Mouse (Mus musculus) midbrain, embryonic 14.5 days (tissue): ENCODE measurements around the gene Tep1. TPM values are rescaled to one million over a fixed set of nuclear protein-coding genes. Genes with fewer than 3 reads are reported as not detected.

Source experiments
- ATAC-seq: fragments of 200-750 bp; cut with Nextera tagmentation; 2 replicates; pipeline ENCODE4 v1.8.0; 2017; ENCODE audit warnings: moderate number of reproducible peaks, moderate library complexity; ENCODE audit not compliant: low FRiP score, low TSS enrichment
- DNase-seq: peaks from one replicate; pipeline ENCODE4 v3.0.0-alpha.2; 2015
- H3K27ac ChIP-seq: fragments of 300-500 bp; sonication (generic); replicated peaks from 2 replicates; pipeline ENCODE4 v1.5.1; 2014; ENCODE audit warnings: mild to moderate bottlenecking, low read depth, low read length, moderate library complexity
- H3K27me3 ChIP-seq: fragments of 300-500 bp; sonication (generic); 2 replicates; pipeline ENCODE4 v1.6.1; 2014; ENCODE audit warnings: low read length, control low read depth, mixed read lengths; ENCODE audit not compliant: control insufficient read depth, insufficient read depth
- H3K36me3 ChIP-seq: fragments of 300-500 bp; sonication (generic); 2 replicates; pipeline ENCODE4 v1.6.1; 2014; ENCODE audit warnings: low read length, control low read depth; ENCODE audit not compliant: control insufficient read depth, insufficient read depth
- H3K4me1 ChIP-seq: fragments of 300-500 bp; sonication (generic); 2 replicates; pipeline ENCODE4 v1.6.1; 2014; ENCODE audit warnings: mild to moderate bottlenecking, antibody characterized with exemption, low read length, control low read depth; ENCODE audit not compliant: control insufficient read depth, insufficient read depth
- H3K4me2 ChIP-seq: fragments of 300-500 bp; sonication (generic); 2 replicates; pipeline ENCODE4 v1.6.1; 2014; ENCODE audit warnings: mild to moderate bottlenecking, low read length, moderate library complexity
- H3K4me3 ChIP-seq: fragments of 300-500 bp; sonication (generic); replicated peaks from 2 replicates; pipeline ENCODE4 v1.5.1; 2014; ENCODE audit warnings: low read depth, low read length
- H3K9ac ChIP-seq: fragments of 300-500 bp; sonication (generic); replicated peaks from 2 replicates; pipeline ENCODE4 v1.6.1; 2014; ENCODE audit warnings: mild to moderate bottlenecking, low read length, moderate library complexity
- H3K9me3 ChIP-seq: fragments of 300-500 bp; sonication (generic); 2 replicates; pipeline ENCODE4 v1.6.1; 2016; ENCODE audit warnings: low read length, control low read depth, mixed read lengths; ENCODE audit not compliant: control insufficient read depth
- WGBS: fragments of 180-500 bp; shearing (Covaris S2); extraction: QIAGEN DNeasy Blood & Tissue Kit; methylation state at CpG from one replicate; pipeline ENCODE4 v1.1.7; 2014; 5-methylcytosine and 5-hydroxymethylcytosine counted together
- polyA plus RNA-seq: library from polyadenylated mRNA; unstranded; fragments of >200 nt; fragmentation: Nextera tagmentation; extraction: Ambion mirVana; gene quantifications from 2 replicates; pipeline ENCODE4 v1.2.1, GENCODE M21; 2014

The Tep1 gene
- polyA plus RNA-seq, 1 experiment from 2014 or later = 3.4 TPM

DNA sequence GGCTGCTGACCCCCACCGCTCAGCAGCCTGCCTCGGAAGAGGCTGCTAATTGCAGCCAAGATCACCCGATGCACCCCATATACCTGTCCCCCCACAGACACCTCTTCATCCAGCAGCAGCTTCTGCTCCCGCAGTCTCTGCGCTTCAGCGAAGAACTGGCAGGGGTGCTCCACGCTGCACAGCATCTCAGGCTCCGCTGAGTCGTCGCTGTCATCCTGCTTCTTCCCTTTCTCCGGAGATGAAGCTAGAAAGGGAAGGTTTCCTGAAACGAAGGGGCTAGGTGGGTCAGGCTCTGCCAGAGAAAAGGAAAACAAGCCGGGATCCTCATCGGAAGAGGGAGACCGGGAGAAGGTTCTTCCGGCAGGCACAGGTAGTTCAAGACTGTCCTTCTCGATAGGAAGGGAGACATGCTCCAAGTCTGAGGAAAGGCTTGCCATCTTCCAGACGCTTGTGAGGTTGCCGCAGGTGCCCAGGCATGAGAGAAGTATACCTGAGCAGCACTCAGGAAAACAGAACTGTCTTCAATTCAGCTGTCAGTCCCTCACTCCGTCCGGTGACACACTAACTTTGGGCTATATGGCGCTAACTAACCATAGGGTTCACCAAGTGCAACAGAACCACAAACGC is 26.5 kb upstream of the Tep1 start:
- Histone ChIP-seq H3K36me3 (no peaks in the 10 kb centered on the region), H3K27me3 (no peaks in the 10 kb centered on the region), H3K9ac (peak overlapping the region; percentile 55), H3K9me3 (no peaks in the 10 kb centered on the region), H3K4me1 (no peaks in the 10 kb centered on the region), H3K4me2 (peak overlapping the region; percentile 79), H3K27ac (no peak overlapping the region), H3K4me3 (peak overlapping the region; percentile 42)
- WGBS = 18% methylated on average over 23 of the region's 23 CpGs
- DNase-seq (peak; percentile 65), ATAC-seq (peak; percentile 29; the same call in 1 of the 2 replicates)

DNA sequence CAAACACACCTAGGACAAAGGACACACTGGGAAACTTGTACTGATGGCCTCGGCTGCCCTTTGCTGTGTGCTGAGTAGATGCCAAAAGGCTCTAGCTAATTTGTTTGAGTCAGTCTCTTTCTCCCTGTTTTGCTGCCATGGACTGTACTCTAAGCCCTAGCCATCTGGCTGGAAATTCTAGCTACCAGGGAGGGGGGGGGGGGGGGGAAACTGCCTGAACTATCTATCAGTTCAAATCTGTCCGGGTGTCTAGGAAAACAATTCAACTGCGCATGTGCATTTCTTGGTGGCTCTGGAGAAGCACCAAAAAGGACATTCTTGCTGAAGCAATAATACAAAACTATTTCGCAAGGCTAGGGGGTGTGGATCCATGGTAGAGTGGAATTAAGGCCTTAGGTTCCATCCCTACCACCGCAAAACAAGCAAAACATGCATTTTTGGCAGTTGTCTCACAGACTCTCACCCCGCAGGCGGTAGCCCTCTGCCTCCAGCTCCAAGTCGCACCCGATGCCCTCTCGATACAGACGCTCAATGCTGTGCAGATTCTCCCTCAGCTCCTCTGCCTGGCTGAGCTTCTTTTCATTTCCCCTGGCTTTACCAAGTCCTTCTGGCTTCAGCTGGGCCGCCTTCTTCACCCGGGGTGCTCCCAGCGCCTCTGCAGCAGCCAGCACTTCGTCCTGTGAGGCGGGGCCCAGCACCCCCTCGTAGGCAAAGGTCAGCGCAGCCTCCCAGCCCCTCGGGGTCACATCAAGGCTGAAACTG is 25.8 kb upstream of the Tep1 start:
- H3K27ac ChIP-seq = no peak overlapping the region
- peak; percentile 53 for DNase-seq
- H3K9me3 ChIP-seq = no peaks in the 10 kb centered on the region
- H3K27me3 ChIP-seq = no peaks in the 10 kb centered on the region
- H3K36me3 ChIP-seq = no peaks in the 10 kb centered on the region
- ATAC-seq = 0 out of 2 replicates have a peak, but pooled peaks have one; percentile 31
- WGBS = 14% methylated on average over 19 of the region's 19 CpGs
- no peaks in the 10 kb centered on the region for H3K4me1 ChIP-seq
- peak overlapping the region; percentile 79 for H3K4me2 ChIP-seq
- H3K9ac ChIP-seq = peak overlapping the region; percentile 55
- peak overlapping the region; percentile 42 for H3K4me3 ChIP-seq

DNA sequence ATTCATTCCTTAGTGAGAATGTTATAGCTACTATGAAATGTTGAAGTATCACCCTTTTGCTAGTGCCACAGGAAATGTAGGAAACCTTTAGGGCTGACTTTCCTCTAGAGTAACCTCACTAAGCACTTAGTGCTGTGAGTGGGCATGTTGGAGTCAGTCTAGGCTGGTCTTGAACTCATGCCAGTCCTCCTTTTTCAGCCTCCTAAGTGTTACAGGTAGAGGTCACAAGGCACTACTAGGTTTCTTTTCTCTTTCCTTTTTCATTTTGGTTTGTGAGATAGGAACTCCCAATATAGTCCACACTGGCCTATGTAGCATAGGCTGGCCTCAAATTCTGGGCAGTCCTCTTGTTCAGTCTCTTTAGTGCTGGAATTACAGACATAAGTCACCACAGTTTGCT is 25.0 kb upstream of the Tep1 start:
- Histone ChIP-seq H3K9ac (no peak overlapping the region), H3K27ac (no peak overlapping the region), H3K27me3 (no peaks in the 10 kb centered on the region), H3K4me2 (no peak overlapping the region), H3K4me1 (no peaks in the 10 kb centered on the region), H3K36me3 (no peaks in the 10 kb centered on the region), H3K4me3 (no peak overlapping the region), H3K9me3 (no peaks in the 10 kb centered on the region)
- no peak for DNase-seq
- ATAC-seq = no peak

DNA sequence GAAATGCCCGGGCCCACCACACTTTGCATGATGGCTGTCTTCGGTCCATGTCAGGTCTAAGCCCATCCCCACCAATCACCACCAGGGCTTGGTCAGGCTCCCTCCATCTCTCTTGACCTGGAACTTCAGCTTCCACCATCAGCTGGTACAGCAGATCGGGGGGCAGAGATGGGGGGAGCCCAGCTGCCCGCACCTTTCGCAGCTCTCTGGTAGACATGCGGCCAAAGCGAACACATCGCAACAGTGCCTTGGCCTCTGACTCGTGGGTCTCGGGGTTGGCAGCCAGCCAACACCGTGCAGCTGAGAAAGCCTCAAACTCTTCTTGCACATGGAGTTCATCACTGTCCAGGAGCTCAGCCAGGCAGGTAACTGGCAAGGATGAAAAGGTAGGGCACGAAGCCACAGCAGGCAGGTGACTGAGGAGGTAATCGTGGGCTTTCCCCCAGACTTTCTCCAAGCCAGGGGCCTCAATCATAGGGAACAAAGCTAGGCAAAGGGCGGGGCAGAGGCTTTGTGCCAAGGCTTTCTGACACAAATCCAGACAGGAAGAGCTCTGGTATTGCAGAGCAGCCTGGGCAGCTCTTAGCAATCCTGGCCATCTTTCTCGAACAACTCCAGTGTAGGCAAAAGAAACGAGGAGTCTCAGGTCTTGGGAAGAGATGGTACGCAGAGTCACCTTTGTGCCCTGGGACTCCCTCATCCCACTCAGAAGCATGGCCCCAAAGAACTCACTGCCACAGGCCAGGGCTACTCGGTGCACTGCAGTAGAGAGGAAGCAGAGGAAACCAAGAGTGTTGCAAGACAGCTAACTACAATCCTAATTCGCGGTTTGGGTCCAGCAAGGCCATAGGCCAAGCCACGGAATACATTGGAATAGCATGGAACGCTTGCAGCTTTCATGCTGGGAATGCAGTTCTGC is 22.4 kb upstream of the Tep1 start:
- no peaks in the 10 kb centered on the region for H3K4me1 ChIP-seq
- no peaks in the 10 kb centered on the region for H3K27me3 ChIP-seq
- DNase-seq (no peak), ATAC-seq (no peak; the same call in 1 of the 2 replicates)
- no peak overlapping the region for H3K9ac ChIP-seq
- H3K36me3 ChIP-seq = no peaks in the 10 kb centered on the region
- H3K27ac ChIP-seq = no peak overlapping the region
- H3K4me2 ChIP-seq = no peak overlapping the region
- no peak overlapping the region for H3K4me3 ChIP-seq
- no peaks in the 10 kb centered on the region for H3K9me3 ChIP-seq
- 89% methylated on average over 22 of the region's 22 CpGs for WGBS

DNA sequence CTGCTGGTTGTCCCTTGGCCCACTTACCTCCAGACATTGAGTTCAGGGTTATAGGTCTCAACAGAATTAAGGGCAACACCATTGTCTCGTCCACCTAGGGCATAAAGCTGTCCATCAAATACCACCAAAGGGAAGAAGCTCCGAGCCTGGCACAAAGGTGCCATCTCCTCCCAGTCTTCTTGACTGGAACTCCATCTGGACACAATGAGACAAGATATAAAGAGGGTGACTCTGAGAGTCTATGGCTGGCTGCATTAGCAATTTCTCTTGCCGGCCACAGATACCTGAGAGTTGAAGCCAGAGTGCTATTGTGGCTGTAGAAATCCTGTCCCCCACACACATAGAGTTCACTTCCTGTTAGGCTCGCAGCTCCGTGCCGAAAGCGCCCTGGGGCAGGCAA is 21.7 kb upstream of the Tep1 start:
- H3K4me2 ChIP-seq = no peak overlapping the region
- no peaks in the 10 kb centered on the region for H3K4me1 ChIP-seq
- ATAC-seq (no peak), DNase-seq (no peak)
- H3K9me3 ChIP-seq = no peaks in the 10 kb centered on the region
- no peak overlapping the region for H3K9ac ChIP-seq
- no peaks in the 10 kb centered on the region for H3K27me3 ChIP-seq
- H3K36me3 ChIP-seq = no peaks in the 10 kb centered on the region
- 91% methylated on average over 7 of the region's 7 CpGs for WGBS
- H3K4me3 ChIP-seq = no peak overlapping the region
- no peak overlapping the region for H3K27ac ChIP-seq

DNA sequence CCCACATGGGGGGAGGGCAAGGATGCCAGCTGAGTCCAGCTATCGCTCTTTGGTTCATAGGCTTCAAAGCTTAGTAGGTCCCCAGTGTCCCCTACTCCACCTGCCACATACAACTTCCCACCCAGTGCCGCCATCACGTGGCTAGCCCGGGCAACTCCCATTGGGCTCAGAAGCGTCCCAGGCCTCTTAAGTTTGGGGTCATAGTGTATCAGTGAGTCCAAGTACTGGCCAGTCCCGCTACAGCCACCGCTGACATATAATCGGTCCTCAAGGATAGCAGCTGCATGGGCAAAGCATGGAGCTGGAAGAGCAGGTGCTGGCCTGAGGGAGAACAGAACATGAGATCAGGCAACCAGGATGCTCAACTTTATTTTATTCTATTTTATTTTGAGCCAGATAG is 21.3 kb upstream of the Tep1 start:
- Histone ChIP-seq H3K27ac (no peak overlapping the region), H3K9me3 (no peaks in the 10 kb centered on the region), H3K27me3 (no peaks in the 10 kb centered on the region), H3K36me3 (no peaks in the 10 kb centered on the region), H3K4me3 (no peak overlapping the region), H3K9ac (no peak overlapping the region), H3K4me1 (no peaks in the 10 kb centered on the region), H3K4me2 (no peak overlapping the region)
- ATAC-seq (no peak), DNase-seq (no peak)
- 90% methylated on average over 8 of the region's 8 CpGs for WGBS

DNA sequence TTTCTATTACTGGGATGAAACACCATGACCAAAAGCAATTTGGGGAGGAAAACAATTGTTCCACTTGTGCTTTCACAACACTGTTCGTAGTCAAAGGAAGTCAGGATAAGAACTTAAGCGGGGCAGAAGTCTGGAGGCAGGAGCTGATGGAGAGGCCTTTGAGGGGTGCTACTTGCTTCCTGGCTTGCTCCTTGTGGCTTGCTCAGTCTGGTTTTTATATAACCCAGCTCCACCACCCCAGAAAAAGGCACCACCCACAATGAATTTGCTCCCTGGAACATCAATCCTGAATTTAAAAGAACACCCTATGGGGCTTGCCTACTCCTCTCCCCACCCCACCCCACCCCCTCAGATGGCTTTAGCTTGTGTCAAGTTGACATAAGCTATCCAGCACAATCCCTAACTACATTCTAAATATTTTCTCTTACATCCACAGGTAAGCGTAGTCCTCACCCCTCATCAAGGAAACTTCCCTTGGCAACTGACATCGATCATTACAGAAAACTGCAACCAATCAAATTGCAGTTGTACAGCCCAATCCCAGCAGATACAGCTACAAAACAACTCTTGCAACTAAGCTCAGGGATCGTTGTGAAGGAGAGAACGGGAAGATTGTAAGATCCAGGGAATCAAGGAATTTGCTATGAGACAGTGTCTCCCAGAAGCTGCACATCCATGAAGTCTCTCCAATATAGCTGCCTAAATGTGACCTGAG is 6.0 kb upstream of the Tep1 start:
- H3K4me2 ChIP-seq = no peak overlapping the region
- no peak overlapping the region for H3K9ac ChIP-seq
- H3K9me3 ChIP-seq = no peaks in the 10 kb centered on the region
- no peaks in the 10 kb centered on the region for H3K36me3 ChIP-seq
- no peaks in the 10 kb centered on the region for H3K27me3 ChIP-seq
- H3K27ac ChIP-seq = no peak overlapping the region
- H3K4me1 ChIP-seq = no peaks in the 10 kb centered on the region
- WGBS = 90% methylated on average over 6 of the region's 6 CpGs
- H3K4me3 ChIP-seq = no peak overlapping the region
- DNase-seq (no peak), ATAC-seq (no peak)

DNA sequence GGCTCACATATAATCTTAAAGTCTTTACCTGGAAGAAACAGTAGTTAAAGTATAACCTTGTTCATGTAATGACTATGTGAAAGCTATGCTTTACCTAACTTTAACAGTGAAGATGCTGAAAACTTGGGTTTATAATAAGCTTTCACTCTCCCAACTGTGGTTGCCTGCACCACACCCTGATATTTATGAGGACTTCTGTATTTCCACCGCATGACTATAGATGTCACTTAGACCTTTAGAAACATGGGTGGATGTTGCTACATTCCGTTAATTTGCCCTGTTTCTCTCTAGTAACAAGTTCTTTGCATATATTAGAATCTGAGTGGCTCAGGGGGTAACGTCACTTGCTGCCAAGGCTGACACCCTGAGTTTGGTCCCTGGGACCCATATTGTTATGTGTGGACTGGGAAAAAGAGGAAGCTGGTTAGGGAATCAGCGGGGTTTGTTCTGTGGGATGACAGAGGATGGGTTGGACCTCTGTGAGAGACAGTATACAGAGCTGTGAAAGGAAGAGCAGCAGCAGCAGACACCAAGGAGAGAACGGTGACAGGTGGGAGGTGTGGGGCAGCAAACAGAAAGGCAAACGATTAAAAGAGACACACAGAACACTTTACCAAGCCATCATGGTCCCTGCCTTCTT is 5.4 kb upstream of the Tep1 start:
- Histone ChIP-seq H3K9me3 (no peaks in the 10 kb centered on the region), H3K9ac (no peak overlapping the region), H3K36me3 (no peaks in the 10 kb centered on the region), H3K27me3 (no peaks in the 10 kb centered on the region), H3K27ac (no peak overlapping the region), H3K4me2 (no peak overlapping the region), H3K4me3 (no peak overlapping the region), H3K4me1 (peaks cover 2% of the 10 kb centered on the region; the same call in 1 of the 2 replicates)
- WGBS = 80% methylated on average over 6 of the region's 6 CpGs
- no peak for ATAC-seq
- DNase-seq = no peak
